Mouse (Mus musculus) stomach, embryonic 15.5 days (tissue): ENCODE results near the gene Clcnka. TPM values are rescaled to one million over a fixed set of nuclear protein-coding genes. Genes with fewer than 3 reads are reported as not detected.

ENCODE experiments used
- ATAC-seq: fragments of 200-750 bp; cut with Nextera tagmentation; 2 replicates; pipeline ENCODE4 v1.8.0; 2017; ENCODE audit warnings: low read depth, moderate number of reproducible peaks, moderate TSS enrichment; ENCODE audit not compliant: insufficient read depth, low FRiP score
- H3K27ac ChIP-seq: fragments of 300-500 bp; sonication (generic); 2 replicates; pipeline ENCODE4 v1.5.1; 2015; ENCODE audit warnings: mild to moderate bottlenecking, inconsistent platforms
- H3K27me3 ChIP-seq: fragments of 300-500 bp; sonication (generic); replicated peaks from 2 replicates; pipeline ENCODE4 v1.6.1; 2015; ENCODE audit warnings: inconsistent platforms
- H3K36me3 ChIP-seq: fragments of 300-500 bp; sonication (generic); 2 replicates; pipeline ENCODE4 v1.6.1; 2015; ENCODE audit warnings: inconsistent platforms
- H3K4me1 ChIP-seq: fragments of 300-500 bp; sonication (generic); 2 replicates; pipeline ENCODE4 v1.6.1; 2015; ENCODE audit warnings: inconsistent platforms
- H3K4me2 ChIP-seq: fragments of 300-500 bp; sonication (generic); 2 replicates; pipeline ENCODE4 v1.6.1; 2015; ENCODE audit warnings: mild to moderate bottlenecking, inconsistent platforms
- H3K4me3 ChIP-seq: fragments of 300-500 bp; sonication (generic); replicated peaks from 2 replicates; pipeline ENCODE4 v1.5.1; 2015; ENCODE audit warnings: inconsistent platforms
- H3K9ac ChIP-seq: fragments of 300-500 bp; sonication (generic); 2 replicates; pipeline ENCODE4 v1.6.1; 2015; ENCODE audit warnings: inconsistent platforms
- H3K9me3 ChIP-seq: fragments of 300-500 bp; sonication (generic); 2 replicates; pipeline ENCODE4 v1.6.1; 2016; ENCODE audit warnings: inconsistent platforms
- WGBS: fragments of 180-500 bp; shearing (Covaris S2); methylation state at CpG from one replicate; pipeline ENCODE4 v1.1.7; 2015; 5-methylcytosine and 5-hydroxymethylcytosine counted together
- polyA plus RNA-seq: library from polyadenylated mRNA; unstranded; fragments of >200 nt; fragmentation: Nextera tagmentation; extraction: Ambion mirVana; gene quantifications from 2 replicates; pipeline ENCODE4 v1.2.1, GENCODE M21; 2015

The Clcnka gene
- polyA plus RNA-seq, 1 experiment from 2014 or later: 0.21 TPM

GRCm38 (mm10) chr4:141429847-141430246 is 31.3 kb upstream of the Clcnka start:
- no peak overlapping the region for H3K27ac ChIP-seq
- H3K4me1 ChIP-seq: peaks cover 15% of the 10 kb centered on the region; the same call in 1 of the 2 replicates
- H3K27me3 ChIP-seq: 0 out of 2 replicates have a peak, but pooled peaks cover 1% of the 10 kb centered on the region
- H3K9me3 ChIP-seq: no peaks in the 10 kb centered on the region
- H3K9ac ChIP-seq: no peak overlapping the region
- ATAC-seq: no peak
- 49% methylated on average over 9 of the region's 9 CpGs for WGBS
- H3K4me2 ChIP-seq: no peak overlapping the region
- H3K36me3 ChIP-seq: no peaks in the 10 kb centered on the region
- no peak overlapping the region for H3K4me3 ChIP-seq

GRCm38 (mm10) chr4:141429381-141429780 is 30.9 kb upstream of the Clcnka start:
- no peak overlapping the region for H3K4me2 ChIP-seq
- H3K4me1 ChIP-seq: peaks cover 16% of the 10 kb centered on the region; the same call in 1 of the 2 replicates
- no peaks in the 10 kb centered on the region for H3K36me3 ChIP-seq
- ATAC-seq: no peak
- H3K4me3 ChIP-seq: no peak overlapping the region
- no peaks in the 10 kb centered on the region for H3K9me3 ChIP-seq
- H3K9ac ChIP-seq: no peak overlapping the region
- no peak overlapping the region for H3K27ac ChIP-seq
- 0 out of 2 replicates have a peak, but pooled peaks cover 3% of the 10 kb centered on the region for H3K27me3 ChIP-seq
- WGBS: 79% methylated on average over 6 of the region's 6 CpGs

DNA sequence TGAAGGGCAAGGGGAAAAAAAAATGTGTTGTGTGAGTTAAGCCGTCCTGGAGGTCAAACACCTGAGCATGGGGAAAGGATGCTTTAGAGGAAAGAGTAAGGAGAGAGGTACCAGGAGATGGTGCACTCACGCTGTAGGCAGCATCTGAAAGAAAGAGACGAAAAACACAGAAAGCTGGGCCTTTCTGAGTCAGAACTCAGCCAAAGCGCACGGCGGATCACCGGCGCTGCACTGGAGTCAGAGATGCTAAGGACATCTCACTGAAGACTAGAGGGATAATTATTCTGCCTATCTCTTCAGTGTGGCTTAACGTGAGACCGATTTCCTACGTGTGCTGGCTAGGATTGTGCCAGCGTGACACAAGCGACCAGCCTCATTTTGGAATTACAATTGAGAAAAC is 29.4 kb upstream of the Clcnka start:
- peaks cover 16% of the 10 kb centered on the region; the same call in 1 of the 2 replicates for H3K4me1 ChIP-seq
- 86% methylated on average over 13 of the region's 13 CpGs for WGBS
- H3K9me3 ChIP-seq: no peaks in the 10 kb centered on the region
- H3K36me3 ChIP-seq: no peaks in the 10 kb centered on the region
- H3K9ac ChIP-seq: no peak overlapping the region
- no peak overlapping the region for H3K4me2 ChIP-seq
- no peak overlapping the region for H3K27ac ChIP-seq
- 0 out of 2 replicates have a peak, but pooled peaks cover 3% of the 10 kb centered on the region for H3K27me3 ChIP-seq
- no peak overlapping the region for H3K4me3 ChIP-seq
- ATAC-seq: no peak

DNA sequence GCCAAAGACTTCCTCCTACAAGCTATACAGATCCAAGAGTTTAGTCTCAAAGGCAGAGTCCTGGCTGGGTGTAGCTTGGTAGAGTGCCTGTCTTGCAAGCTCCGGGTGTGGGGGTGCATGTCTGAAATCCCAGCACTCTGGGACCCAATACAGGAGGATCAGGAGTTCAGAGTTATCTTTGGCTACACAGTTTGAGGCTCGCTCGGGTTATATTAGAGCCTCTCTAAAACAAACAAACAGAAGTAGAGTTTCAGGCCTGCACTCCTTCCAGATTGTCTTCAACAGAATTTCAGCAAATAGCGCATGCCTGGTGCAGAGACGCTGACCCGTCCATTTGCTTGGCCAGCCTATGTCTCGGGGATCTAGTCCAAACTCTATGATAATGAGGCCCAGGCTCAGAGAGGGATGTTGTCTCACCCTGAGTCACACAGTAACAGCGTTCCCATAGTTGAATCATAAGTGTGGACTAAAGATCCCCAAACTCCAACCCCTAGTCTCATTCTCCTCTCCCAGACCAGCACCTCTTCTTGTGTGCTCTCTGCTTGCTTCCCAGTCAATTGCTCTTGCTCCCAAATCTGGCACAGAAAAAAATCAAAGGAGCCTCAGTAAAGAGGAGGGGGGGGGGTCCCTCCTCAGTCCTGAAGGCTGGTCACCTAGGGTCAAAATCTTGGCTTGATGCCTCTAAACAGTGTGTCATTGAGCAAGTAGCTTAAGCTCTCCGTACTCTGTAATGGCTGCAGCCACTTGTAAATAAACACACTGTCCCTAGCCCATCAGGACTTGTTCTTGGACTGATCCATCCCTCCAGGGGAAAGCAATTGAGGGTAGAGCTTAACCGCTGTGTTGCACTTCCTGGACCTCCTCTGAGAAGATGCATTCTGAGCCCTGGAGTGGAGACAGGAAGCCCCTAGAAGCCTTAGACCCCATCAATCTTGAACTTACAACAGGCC is 28.5 kb upstream of the Clcnka start:
- ATAC-seq: no peak
- Histone ChIP-seq H3K4me1 (peaks cover 16% of the 10 kb centered on the region; the same call in 1 of the 2 replicates), H3K36me3 (no peaks in the 10 kb centered on the region), H3K4me3 (no peak overlapping the region), H3K27me3 (0 out of 2 replicates have a peak, but pooled peaks cover 3% of the 10 kb centered on the region), H3K27ac (peak overlapping the region; percentile 62; the same call in 1 of the 2 replicates), H3K9me3 (no peaks in the 10 kb centered on the region), H3K4me2 (no peak overlapping the region), H3K9ac (no peak overlapping the region)
- WGBS: 60% methylated on average over 10 of the region's 10 CpGs

- H3K4me3 ChIP-seq: peak overlapping the region; percentile 34
- no peaks in the 10 kb centered on the region for H3K9me3 ChIP-seq
- H3K4me1 ChIP-seq: peaks cover 27% of the 10 kb centered on the region
- WGBS: 5% methylated on average over 36 of the region's 36 CpGs
- ATAC-seq: peak; percentile 67
- H3K36me3 ChIP-seq: no peaks in the 10 kb centered on the region
- H3K27me3 ChIP-seq: 0 out of 2 replicates have a peak, but pooled peaks cover 3% of the 10 kb centered on the region
- peak overlapping the region; percentile 62 for H3K4me2 ChIP-seq
- H3K9ac ChIP-seq: peak overlapping the region; percentile 13; the same call in 1 of the 2 replicates
- H3K27ac ChIP-seq: peak overlapping the region; percentile 62
These were observed 27.3 kb upstream of the Clcnka start for GRCm38 (mm10) chr4:141425484-141426479.

DNA sequence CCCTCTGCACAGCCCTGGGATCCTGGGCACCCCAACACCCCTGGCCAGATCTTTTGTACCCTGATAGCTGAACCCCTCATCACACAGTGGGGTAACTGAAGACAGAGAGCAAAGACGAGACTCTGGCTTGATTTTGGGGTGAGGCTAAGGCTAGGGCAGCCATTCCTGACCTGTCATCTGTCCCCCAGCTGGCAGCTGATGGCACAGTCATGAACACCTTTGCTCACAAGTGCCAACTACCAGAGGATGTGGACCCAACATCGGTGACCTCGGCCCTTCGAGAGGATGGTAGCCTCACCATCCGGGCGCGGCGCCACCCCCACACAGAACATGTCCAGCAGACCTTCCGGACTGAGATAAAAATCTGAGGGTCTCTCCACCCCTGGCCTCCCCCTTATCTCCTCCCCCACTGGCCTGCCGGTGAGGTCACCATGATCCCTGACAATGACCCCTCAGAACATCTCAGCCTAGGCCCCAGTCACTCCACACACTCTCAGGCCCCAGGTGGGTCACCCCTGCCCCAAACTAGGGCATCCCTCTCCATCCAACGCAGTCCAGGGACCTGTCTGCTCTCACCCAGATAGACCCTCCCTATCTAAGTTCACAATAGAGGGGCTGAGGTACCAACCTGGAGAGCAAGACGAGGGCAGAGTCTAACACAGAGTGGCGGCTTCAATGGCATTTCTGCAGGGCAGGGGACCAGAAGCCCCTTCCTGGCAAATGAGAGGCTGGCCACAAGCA is 25.3 kb upstream of the Clcnka start:
- H3K9me3 ChIP-seq: no peaks in the 10 kb centered on the region
- no peak for ATAC-seq
- H3K27ac ChIP-seq: no peak overlapping the region
- 0 out of 2 replicates have a peak, but pooled peaks cover 3% of the 10 kb centered on the region for H3K27me3 ChIP-seq
- H3K9ac ChIP-seq: no peak overlapping the region
- H3K4me2 ChIP-seq: no peak overlapping the region
- 86% methylated on average over 13 of the region's 13 CpGs for WGBS
- H3K4me3 ChIP-seq: no peak overlapping the region
- no peaks in the 10 kb centered on the region for H3K36me3 ChIP-seq
- H3K4me1 ChIP-seq: peaks cover 36% of the 10 kb centered on the region

DNA sequence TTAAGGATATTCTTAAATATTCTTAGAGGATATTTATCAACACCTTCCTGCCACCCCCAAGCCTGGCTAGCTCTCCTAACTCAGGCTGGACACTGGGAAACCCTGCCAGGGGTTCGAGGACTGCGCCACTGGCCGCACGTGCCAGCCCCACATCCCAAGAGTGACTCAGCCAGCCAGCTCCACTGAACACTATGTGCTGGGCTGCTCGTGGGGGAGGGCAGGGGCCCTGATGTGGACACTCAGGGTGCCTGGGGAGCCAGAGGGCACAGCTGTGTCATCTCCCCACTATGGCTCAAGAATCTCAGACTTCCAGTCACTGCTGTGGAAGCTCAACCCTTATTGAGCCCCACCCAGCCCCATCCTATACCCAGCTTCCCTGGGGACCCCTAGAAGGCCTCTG is 24.8 kb upstream of the Clcnka start:
- Histone ChIP-seq H3K4me2 (no peak overlapping the region), H3K27ac (no peak overlapping the region), H3K36me3 (no peaks in the 10 kb centered on the region), H3K4me1 (peaks cover 36% of the 10 kb centered on the region), H3K27me3 (0 out of 2 replicates have a peak, but pooled peaks cover 3% of the 10 kb centered on the region), H3K9ac (no peak overlapping the region), H3K9me3 (no peaks in the 10 kb centered on the region), H3K4me3 (no peak overlapping the region)
- WGBS: 80% methylated on average over 5 of the region's 5 CpGs
- ATAC-seq: no peak

GRCm38 (mm10) chr4:141422841-141423240 is 24.3 kb upstream of the Clcnka start:
- WGBS: 87% methylated on average over 5 of the region's 5 CpGs
- H3K9ac ChIP-seq: no peak overlapping the region
- H3K4me2 ChIP-seq: 0 out of 2 replicates have a peak overlapping the region, but pooled peaks have one; percentile 41
- 0 out of 2 replicates have a peak, but pooled peaks cover 3% of the 10 kb centered on the region for H3K27me3 ChIP-seq
- peaks cover 36% of the 10 kb centered on the region for H3K4me1 ChIP-seq
- no peak overlapping the region for H3K27ac ChIP-seq
- ATAC-seq: no peak
- H3K9me3 ChIP-seq: no peaks in the 10 kb centered on the region
- no peak overlapping the region for H3K4me3 ChIP-seq
- no peaks in the 10 kb centered on the region for H3K36me3 ChIP-seq

GRCm38 (mm10) chr4:141421423-141421822 is 22.9 kb upstream of the Clcnka start:
- no peak overlapping the region for H3K9ac ChIP-seq
- no peaks in the 10 kb centered on the region for H3K36me3 ChIP-seq
- H3K4me3 ChIP-seq: peak overlapping the region; percentile 26
- H3K4me1 ChIP-seq: peaks cover 32% of the 10 kb centered on the region
- 0 out of 2 replicates have a peak, but pooled peaks cover 3% of the 10 kb centered on the region for H3K27me3 ChIP-seq
- ATAC-seq: peak; percentile 30; the same call in 1 of the 2 replicates
- H3K27ac ChIP-seq: peak overlapping the region; percentile 57; the same call in 1 of the 2 replicates
- H3K9me3 ChIP-seq: no peaks in the 10 kb centered on the region
- peak overlapping the region; percentile 41 for H3K4me2 ChIP-seq
- 36% methylated on average over 14 of the region's 14 CpGs for WGBS

DNA sequence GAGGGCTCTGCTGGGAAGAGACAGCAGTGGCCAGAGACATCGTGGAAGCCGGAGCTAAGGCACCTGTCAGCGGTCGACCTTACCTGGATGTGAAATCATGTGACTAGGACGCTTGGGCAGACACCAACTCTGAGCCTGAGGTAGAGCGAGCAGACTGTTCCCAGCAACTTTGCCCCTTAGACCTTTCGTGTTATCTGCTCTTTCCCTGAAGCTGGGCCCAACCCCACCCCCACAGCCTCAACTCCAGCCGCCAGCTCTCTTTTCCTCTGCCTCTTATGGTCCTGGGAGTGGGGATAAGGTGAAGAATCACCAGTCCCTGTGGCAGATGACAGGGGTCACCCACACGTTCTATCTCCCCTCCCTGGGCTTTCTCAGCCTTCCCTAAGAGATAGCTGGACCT is 22.4 kb upstream of the Clcnka start:
- no peak overlapping the region for H3K4me3 ChIP-seq
- H3K4me2 ChIP-seq: 0 out of 2 replicates have a peak overlapping the region, but pooled peaks have one; percentile 41
- no peaks in the 10 kb centered on the region for H3K9me3 ChIP-seq
- no peak overlapping the region for H3K9ac ChIP-seq
- H3K36me3 ChIP-seq: no peaks in the 10 kb centered on the region
- 44% methylated on average over 9 of the region's 9 CpGs for WGBS
- no peak for ATAC-seq
- peaks cover 29% of the 10 kb centered on the region for H3K4me1 ChIP-seq
- peak overlapping the region; percentile 51; the same call in 1 of the 2 replicates for H3K27ac ChIP-seq
- H3K27me3 ChIP-seq: 0 out of 2 replicates have a peak, but pooled peaks cover 3% of the 10 kb centered on the region
